Mouse (Mus musculus): ENCODE measurements at regions not wholly inside any gene's neighbourhood (a gene's known extent, or its start where the extent isn't known, plus 50 kb on each side); places are given as distances from the start of the nearest gene placed in this dataset.

- Histone ChIP-seq H3K4me3 (replicated peaks in 1 of 3; ENCODE audit: low read depth in 2 of 3, low read length in 2 of 3, poor library complexity in 1 of 3) (no peak overlapping the region), H3K9ac (ENCODE audit: insufficient read depth, low read depth) (no peak overlapping the region), H3K36me3 (replicated peaks in 1 of 2; ENCODE audit: control insufficient read depth in 1 of 2, insufficient read depth in 1 of 2, low read length in 1 of 2) (no peaks in the 10 kb centered on the region), H3K4me2 (ENCODE audit: insufficient read depth, low read depth, poor library complexity, severe bottlenecking) (no peak overlapping the region), H3K27ac (ENCODE audit: insufficient read depth, low read depth) (no peak overlapping the region), H3K27me3 (replicated peaks) (peaks cover 2% of the 10 kb centered on the region), H3K79me2 (replicated peaks; ENCODE audit: control insufficient read depth, extremely low read depth, insufficient read depth, poor library complexity, severe bottlenecking) (no peaks in the 10 kb centered on the region), H3K9me3 (replicated peaks; ENCODE audit: low read length) (no peaks in the 10 kb centered on the region), H3K4me1 (ENCODE audit: control insufficient read depth in 1 of 2, insufficient read depth in 2 of 2) (peaks cover 6 to 11% of the 10 kb centered on the region in 2 experiments; a peak in 3 of 4 replicates)
- dilution Hi-C loops (cut with MboI; ENCODE audit: extremely low pct_ligation_motif_present, extremely low pct_unique_long_range_greater_than_20kb, low sequenced_read_pairs): no loop called here
- TF ChIP-seq TBP (conservative IDR thresholded peaks at IDR 0.05; ENCODE audit: low read depth, low read length): no peak
- no peak for TF ChIP-seq MAFK (IDR thresholded peaks at IDR 0.05; ENCODE audit: insufficient replicate concordance, low read length)
- TF ChIP-seq POLR2A (IDR thresholded peaks at IDR 0.05; ENCODE audit: low read depth, low read length): no peak
- TF ChIP-seq POLR2AphosphoS2 (IDR thresholded peaks at IDR 0.05; ENCODE audit: low read depth, low read length): no peak
- no peak for TF ChIP-seq BHLHE40 (IDR thresholded peaks at IDR 0.05; ENCODE audit: low read depth, low read length)
- TF ChIP-seq ETS1 (conservative IDR thresholded peaks at IDR 0.05; ENCODE audit: low read depth, low read length): no peak
- no peak for TF ChIP-seq KAT2A (IDR thresholded peaks at IDR 0.05; ENCODE audit: insufficient replicate concordance, low read length)
- no peak for TF ChIP-seq TCF12 (IDR thresholded peaks at IDR 0.05; ENCODE audit: low read depth, low read length)
- no peak for TF ChIP-seq CHD1 (IDR thresholded peaks at IDR 0.05; ENCODE audit: low read depth, low read length)
- TF ChIP-seq RCOR1 (conservative IDR thresholded peaks at IDR 0.05; ENCODE audit: low read depth, low read length): no peak
- TF ChIP-seq SMC3 (IDR thresholded peaks at IDR 0.05; ENCODE audit: low read depth, low read length): no peak
- TF ChIP-seq NELFE (IDR thresholded peaks at IDR 0.05; ENCODE audit: low read depth, low read length): no peak
- in situ Hi-C loops (cut with MboI; ENCODE audit: low pct_ligation_motif_present, low pct_unique_long_range_greater_than_20kb, low sequenced_read_pairs): loop anchor here (10.0 kb wide), 1 partner anchor 148 kb away; no protein-coding TSS in a partner anchor
- DNase-seq (ENCODE audit: extremely low read depth): no peak
Measured at GRCm38 (mm10) chr2:129896696-129897095, 96.4 kb downstream of the Stk35 start.

GRCm38 (mm10) chr2:129903383-129904135, 103.2 kb downstream of the Stk35 start:
- H3K9me3 ChIP-seq (replicated peaks; ENCODE audit: low read length): no peaks in the 10 kb centered on the region
- no peak overlapping the region for H3K4me2 ChIP-seq (ENCODE audit: insufficient read depth, low read depth, poor library complexity, severe bottlenecking)
- TF ChIP-seq MXI1 (IDR thresholded peaks at IDR 0.05; ENCODE audit: low read depth, low read length) (no peak), UBTF (IDR thresholded peaks at IDR 0.05; ENCODE audit: low read depth, low read length) (no peak), NELFE (IDR thresholded peaks at IDR 0.05; ENCODE audit: low read depth, low read length) (no peak), USF2 (conservative IDR thresholded peaks at IDR 0.05; ENCODE audit: low read depth, low read length) (no peak), SIN3A (IDR thresholded peaks at IDR 0.05; ENCODE audit: low read length) (no peak), ZC3H11A (IDR thresholded peaks at IDR 0.05; ENCODE audit: low read depth, low read length) (no peak), CHD1 (IDR thresholded peaks at IDR 0.05; ENCODE audit: low read depth, low read length) (no peak), KAT2A (IDR thresholded peaks at IDR 0.05; ENCODE audit: insufficient replicate concordance, low read length) (no peak), ZNF384 (IDR thresholded peaks at IDR 0.05; ENCODE audit: low read depth, low read length) (no peak)
- H3K27ac ChIP-seq (ENCODE audit: insufficient read depth, low read depth): no peak overlapping the region
- dilution Hi-C loops (cut with MboI; ENCODE audit: extremely low pct_ligation_motif_present, extremely low pct_unique_long_range_greater_than_20kb, low sequenced_read_pairs) (no loop called here), in situ Hi-C loops (cut with MboI; ENCODE audit: low pct_ligation_motif_present, low pct_unique_long_range_greater_than_20kb, low sequenced_read_pairs) (loop anchor here (25.0 kb wide), 1 partner anchor 334 kb away; no protein-coding TSS in a partner anchor)
- peaks cover 2% of the 10 kb centered on the region for H3K27me3 ChIP-seq (replicated peaks)
- no peak overlapping the region for H3K4me3 ChIP-seq (replicated peaks in 1 of 3; ENCODE audit: low read depth in 2 of 3, low read length in 2 of 3, poor library complexity in 1 of 3)
- H3K9ac ChIP-seq (ENCODE audit: insufficient read depth, low read depth): no peak overlapping the region
- no peak for DNase-seq (ENCODE audit: extremely low read depth)
- H3K36me3 ChIP-seq (replicated peaks in 1 of 2; ENCODE audit: control insufficient read depth in 1 of 2, insufficient read depth in 1 of 2, low read length in 1 of 2): no peaks in the 10 kb centered on the region
- no peaks in the 10 kb centered on the region for H3K4me1 ChIP-seq (ENCODE audit: control insufficient read depth in 1 of 2, insufficient read depth in 2 of 2)
- no peaks in the 10 kb centered on the region for H3K79me2 ChIP-seq (replicated peaks; ENCODE audit: control insufficient read depth, extremely low read depth, insufficient read depth, poor library complexity, severe bottlenecking)
